Mouse (Mus musculus): Measurements from ENCODE around the gene Adgrd1. TPM values are rescaled to one million over a fixed set of nuclear protein-coding genes. Genes with fewer than 3 reads are reported as not detected.
"Not testable (repeated sequence)": the region's sequence is repeated elsewhere in the genome, so short reads cannot be mapped to it uniquely, and the experiment has no call there.

The Adgrd1 gene
- polyA plus RNA-seq, 1 experiment from 2014 or later = 0.07 TPM

DNA sequence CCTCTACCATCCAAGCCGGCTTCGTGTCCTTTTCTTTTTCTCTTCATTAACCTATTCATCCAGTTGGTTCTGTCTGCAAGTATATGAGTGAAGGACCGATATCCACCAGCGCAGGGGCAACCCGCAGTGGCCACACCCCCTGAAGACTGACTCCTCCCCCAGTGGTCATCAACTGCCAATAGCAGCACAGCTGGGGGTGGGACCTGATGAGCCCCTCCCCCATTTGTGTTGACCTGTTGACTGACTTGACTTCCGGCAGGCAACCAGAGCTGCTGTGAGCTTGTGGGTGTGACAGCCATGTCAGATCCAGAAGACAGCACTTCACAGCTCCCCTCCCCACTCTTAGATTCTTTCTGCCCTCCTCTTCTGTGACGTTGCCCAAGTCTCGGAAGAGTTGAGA lies 19.7 kb downstream of the Adgrd1 start:
- no peak overlapping the region for H3K27ac ChIP-seq (ENCODE audit: low read depth, low read length)
- no peak overlapping the region for H3K4me3 ChIP-seq (ENCODE audit: low read depth, low read length)
- H3K4me2 ChIP-seq = no peak overlapping the region
- peak; percentile 37 for DNase-seq (ENCODE audit: low spot score, missing footprints)
- H3K36me3 ChIP-seq (ENCODE audit: control insufficient read depth, insufficient read depth, low read length) = no peaks in the 10 kb centered on the region
- no peak overlapping the region for H3K9ac ChIP-seq (ENCODE audit: low read length)
- no peaks in the 10 kb centered on the region for H3K27me3 ChIP-seq (ENCODE audit: control insufficient read depth, insufficient read depth, low read length)
- 88% methylated on average over 8 of the region's 8 CpGs for WGBS
- no peak for ATAC-seq (ENCODE audit: low FRiP score)
- H3K4me1 ChIP-seq (ENCODE audit: control insufficient read depth, insufficient read depth, low read length) = no peaks in the 10 kb centered on the region
- H3K9me3 ChIP-seq (ENCODE audit: control insufficient read depth, low read length) = no peaks in the 10 kb centered on the region

DNA sequence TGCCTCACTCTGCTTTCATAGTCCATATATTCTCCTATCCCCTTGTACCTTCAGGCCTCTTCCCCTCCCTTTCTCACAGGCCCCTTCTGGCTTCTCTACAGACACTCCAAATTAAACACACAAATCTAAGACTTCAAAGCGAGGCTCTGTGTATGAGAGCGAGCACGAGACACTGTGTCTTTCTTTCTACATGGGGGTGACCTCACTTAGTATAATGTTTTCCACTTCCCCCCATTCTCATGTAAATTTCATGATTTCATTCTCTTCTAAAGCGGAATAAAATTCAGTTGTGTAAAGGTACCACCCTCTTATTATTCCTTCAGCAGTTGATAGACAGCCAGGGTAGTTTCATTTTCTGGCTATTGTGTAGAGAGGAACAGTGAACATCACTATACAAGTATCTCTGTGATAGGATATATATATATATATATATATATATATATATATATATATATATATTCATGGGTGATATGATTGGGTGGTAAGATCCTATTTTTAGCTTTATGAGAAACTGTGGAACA lies 21.1 kb downstream of the Adgrd1 start:
- 84% methylated on average over 4 of the region's 4 CpGs for WGBS

GRCm38 (mm10) chr5:129118523-129118922 lies 22.0 kb downstream of the Adgrd1 start:
- WGBS = 80% methylated on average over 7 of the region's 7 CpGs

More for the DNA sequence above, 21.1 kb downstream of the Adgrd1 start:
- Histone ChIP-seq H3K36me3 (ENCODE audit: control insufficient read depth, insufficient read depth, low read length) (no peaks in the 10 kb centered on the region), H3K4me1 (ENCODE audit: control insufficient read depth, insufficient read depth, low read length) (no peaks in the 10 kb centered on the region), H3K4me3 (ENCODE audit: low read depth, low read length) (no peak overlapping the region), H3K9ac (ENCODE audit: low read length) (no peak overlapping the region), H3K9me3 (ENCODE audit: control insufficient read depth, low read length) (no peaks in the 10 kb centered on the region), H3K27me3 (ENCODE audit: control insufficient read depth, insufficient read depth, low read length) (no peaks in the 10 kb centered on the region), H3K4me2 (no peak overlapping the region), H3K27ac (ENCODE audit: low read depth, low read length) (no peak overlapping the region)
- DNase-seq (ENCODE audit: low spot score, missing footprints) (peak; percentile 23), ATAC-seq (ENCODE audit: low FRiP score) (no peak)

DNA sequence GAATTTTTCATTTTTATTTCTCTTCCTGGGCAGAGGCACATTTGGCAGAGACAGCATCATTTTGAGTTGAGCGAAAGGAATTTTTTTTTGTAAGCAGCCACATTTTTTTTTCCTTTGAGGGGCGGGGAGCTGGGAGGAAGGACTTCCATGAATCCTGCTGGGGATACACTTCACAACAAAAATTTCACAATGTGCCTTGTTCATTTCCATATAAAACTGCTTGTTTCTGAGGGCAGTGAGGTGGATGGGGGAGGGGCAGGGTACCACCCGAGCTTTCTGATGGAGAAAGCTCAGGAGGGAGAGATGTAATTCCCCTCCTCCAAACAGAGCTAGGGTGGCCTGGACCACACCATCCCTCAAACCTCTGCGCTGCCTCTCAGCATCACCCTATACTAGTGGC lies 22.6 kb downstream of the Adgrd1 start:
- Histone ChIP-seq H3K27ac (ENCODE audit: low read depth, low read length) (no peak overlapping the region), H3K4me2 (no peak overlapping the region), H3K9ac (ENCODE audit: low read length) (no peak overlapping the region), H3K4me1 (ENCODE audit: control insufficient read depth, insufficient read depth, low read length) (no peaks in the 10 kb centered on the region), H3K9me3 (ENCODE audit: control insufficient read depth, low read length) (no peaks in the 10 kb centered on the region), H3K36me3 (ENCODE audit: control insufficient read depth, insufficient read depth, low read length) (no peaks in the 10 kb centered on the region), H3K4me3 (ENCODE audit: low read depth, low read length) (no peak overlapping the region), H3K27me3 (ENCODE audit: control insufficient read depth, insufficient read depth, low read length) (no peaks in the 10 kb centered on the region)
- WGBS = 73% methylated on average over 4 of the region's 4 CpGs
- ATAC-seq (ENCODE audit: low FRiP score) (no peak), DNase-seq (ENCODE audit: low spot score, missing footprints) (no peak)

More at GRCm38 (mm10) chr5:129118523-129118922, 22.0 kb downstream of the Adgrd1 start:
- Histone ChIP-seq H3K27me3 (ENCODE audit: control insufficient read depth, insufficient read depth, low read length) (no peaks in the 10 kb centered on the region), H3K4me1 (ENCODE audit: control insufficient read depth, insufficient read depth, low read length) (no peaks in the 10 kb centered on the region), H3K27ac (ENCODE audit: low read depth, low read length) (no peak overlapping the region), H3K4me2 (no peak overlapping the region), H3K9me3 (ENCODE audit: control insufficient read depth, low read length) (no peaks in the 10 kb centered on the region), H3K36me3 (ENCODE audit: control insufficient read depth, insufficient read depth, low read length) (no peaks in the 10 kb centered on the region), H3K9ac (ENCODE audit: low read length) (no peak overlapping the region), H3K4me3 (ENCODE audit: low read depth, low read length) (no peak overlapping the region)
- ATAC-seq (ENCODE audit: low FRiP score) = no peak
- DNase-seq (ENCODE audit: low spot score, missing footprints) = peak; percentile 62

- no peak overlapping the region for H3K9ac ChIP-seq (ENCODE audit: low read length)
- H3K4me3 ChIP-seq (ENCODE audit: low read depth, low read length) = no peak overlapping the region
- H3K36me3 ChIP-seq (ENCODE audit: control insufficient read depth, insufficient read depth, low read length) = no peaks in the 10 kb centered on the region
- H3K4me1 ChIP-seq (ENCODE audit: control insufficient read depth, insufficient read depth, low read length) = no peaks in the 10 kb centered on the region
- 92% methylated on average over 15 of the region's 15 CpGs for WGBS
- no peaks in the 10 kb centered on the region for H3K9me3 ChIP-seq (ENCODE audit: control insufficient read depth, low read length)
- H3K27me3 ChIP-seq (ENCODE audit: control insufficient read depth, insufficient read depth, low read length) = no peaks in the 10 kb centered on the region
- H3K4me2 ChIP-seq = no peak overlapping the region
- H3K27ac ChIP-seq (ENCODE audit: low read depth, low read length) = no peak overlapping the region
- DNase-seq (ENCODE audit: low spot score, missing footprints) (no peak), ATAC-seq (ENCODE audit: low FRiP score) (no peak)
These were observed 25.2 kb downstream of the Adgrd1 start for GRCm38 (mm10) chr5:129121654-129122285.

DNA sequence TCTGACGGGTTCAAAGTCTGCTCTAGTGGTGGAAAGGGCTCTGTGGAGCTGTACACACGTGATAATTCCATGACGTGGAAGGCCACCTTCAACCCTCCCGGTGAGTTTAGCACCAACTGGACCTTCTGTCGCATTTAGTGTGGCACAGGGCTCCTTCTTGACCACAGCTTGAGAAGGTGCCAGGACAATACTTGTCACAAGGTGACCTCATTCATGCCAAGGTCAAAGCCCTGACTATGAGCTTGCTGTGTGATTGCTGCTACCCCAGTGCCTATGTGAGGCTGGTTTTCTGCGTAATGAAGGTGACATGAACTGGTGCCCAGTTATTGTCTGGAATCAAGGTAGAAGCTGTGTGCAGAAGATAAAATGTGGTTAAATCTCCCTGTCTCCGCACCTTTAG lies 25.9 kb downstream of the Adgrd1 start:
- no peak for DNase-seq (ENCODE audit: low spot score, missing footprints)
- Histone ChIP-seq H3K4me2 (no peak overlapping the region), H3K9ac (ENCODE audit: low read length) (no peak overlapping the region), H3K4me3 (ENCODE audit: low read depth, low read length) (no peak overlapping the region), H3K36me3 (ENCODE audit: control insufficient read depth, insufficient read depth, low read length) (no peaks in the 10 kb centered on the region), H3K9me3 (ENCODE audit: control insufficient read depth, low read length) (no peaks in the 10 kb centered on the region), H3K27ac (ENCODE audit: low read depth, low read length) (no peak overlapping the region), H3K4me1 (ENCODE audit: control insufficient read depth, insufficient read depth, low read length) (no peaks in the 10 kb centered on the region), H3K27me3 (ENCODE audit: control insufficient read depth, insufficient read depth, low read length) (no peaks in the 10 kb centered on the region)
- WGBS = 87% methylated on average over 7 of the region's 7 CpGs
- ATAC-seq (ENCODE audit: low FRiP score) = no peak

- H3K4me1 ChIP-seq (ENCODE audit: control insufficient read depth, insufficient read depth, low read length) = no peaks in the 10 kb centered on the region
- 37% methylated on average over 11 of the region's 11 CpGs for WGBS
- no peak overlapping the region for H3K4me3 ChIP-seq (ENCODE audit: low read depth, low read length)
- no peaks in the 10 kb centered on the region for H3K9me3 ChIP-seq (ENCODE audit: control insufficient read depth, low read length)
- no peak overlapping the region for H3K27ac ChIP-seq (ENCODE audit: low read depth, low read length)
- DNase-seq (ENCODE audit: low spot score, missing footprints) (no peak), ATAC-seq (ENCODE audit: low FRiP score) (no peak)
- no peaks in the 10 kb centered on the region for H3K36me3 ChIP-seq (ENCODE audit: control insufficient read depth, insufficient read depth, low read length)
- H3K4me2 ChIP-seq = no peak overlapping the region
- no peak overlapping the region for H3K9ac ChIP-seq (ENCODE audit: low read length)
- no peaks in the 10 kb centered on the region for H3K27me3 ChIP-seq (ENCODE audit: control insufficient read depth, insufficient read depth, low read length)
These were observed 27.7 kb downstream of the Adgrd1 start for GRCm38 (mm10) chr5:129124070-129124828.

- 96% methylated on average over 22 of the region's 22 CpGs for WGBS
- H3K4me1 ChIP-seq (ENCODE audit: control insufficient read depth, insufficient read depth, low read length); H3K4me2 ChIP-seq; H3K4me3 ChIP-seq (ENCODE audit: low read depth, low read length); H3K27me3 ChIP-seq (ENCODE audit: control insufficient read depth, insufficient read depth, low read length); H3K27ac ChIP-seq (ENCODE audit: low read depth, low read length); ATAC-seq (ENCODE audit: low FRiP score); H3K9me3 ChIP-seq (ENCODE audit: control insufficient read depth, low read length); DNase-seq (ENCODE audit: low spot score, missing footprints); H3K9ac ChIP-seq (ENCODE audit: low read length); H3K36me3 ChIP-seq (ENCODE audit: control insufficient read depth, insufficient read depth, low read length): not testable (repeated sequence)
These were observed 31.8 kb downstream of the Adgrd1 start for GRCm38 (mm10) chr5:129128310-129128709.

DNA sequence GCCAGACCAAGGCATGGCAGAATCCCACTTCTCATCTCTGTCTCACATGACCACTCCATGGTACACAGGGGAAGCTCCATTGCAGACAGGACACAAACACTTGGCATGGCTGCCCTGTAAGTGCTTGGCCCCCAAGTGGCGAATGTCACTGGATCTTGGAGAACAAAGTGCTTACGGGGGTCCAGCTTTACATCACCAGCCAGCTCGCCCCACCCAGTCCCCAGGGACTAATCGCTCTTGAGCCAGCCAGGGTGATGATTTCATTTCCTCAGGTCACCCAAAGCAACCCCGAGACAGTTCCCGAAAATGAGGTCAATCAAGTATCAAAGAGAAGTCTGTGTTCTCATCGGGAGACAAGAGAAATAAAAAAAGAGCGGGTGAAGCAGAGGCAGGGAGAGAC lies 33.8 kb downstream of the Adgrd1 start:
- DNase-seq (ENCODE audit: low spot score, missing footprints) (no peak), ATAC-seq (ENCODE audit: low FRiP score) (no peak)
- Histone ChIP-seq H3K4me2 (no peak overlapping the region), H3K9me3 (ENCODE audit: control insufficient read depth, low read length) (no peaks in the 10 kb centered on the region), H3K27ac (ENCODE audit: low read depth, low read length) (no peak overlapping the region), H3K4me3 (ENCODE audit: low read depth, low read length) (no peak overlapping the region), H3K27me3 (ENCODE audit: control insufficient read depth, insufficient read depth, low read length) (no peaks in the 10 kb centered on the region), H3K9ac (ENCODE audit: low read length) (no peak overlapping the region), H3K36me3 (ENCODE audit: control insufficient read depth, insufficient read depth, low read length) (no peaks in the 10 kb centered on the region), H3K4me1 (ENCODE audit: control insufficient read depth, insufficient read depth, low read length) (no peaks in the 10 kb centered on the region)
- WGBS = 91% methylated on average over 8 of the region's 8 CpGs
